Mouse (Mus musculus): ENCODE results near the gene Scly. TPM values are rescaled to one million over a fixed set of nuclear protein-coding genes. Genes with fewer than 3 reads are reported as not detected.

Gene Scly
- polyA plus RNA-seq, 2 experiments from 2014 or later, result 57.1 to 91.0 TPM

GRCm38 (mm10) chr1:91365816-91366214 is 67.7 kb downstream of the Scly start:
- no peak for ATAC-seq

GRCm38 (mm10) chr1:91366215-91367108 is 68.3 kb downstream of the Scly start, which contains the start of gene Erfe:
Gene Erfe (plus strand): TSS chr1:91366430.
- ATAC-seq, result peak; percentile 77

GRCm38 (mm10) chr1:91367295-91367694 is 69.2 kb downstream of the Scly start:
- ATAC-seq, result no peak

GRCm38 (mm10) chr1:91369408-91369807 is 71.3 kb downstream of the Scly start:
- ATAC-seq, result no peak

GRCm38 (mm10) chr1:91370055-91370454 is 71.9 kb downstream of the Scly start:
- ATAC-seq, result no peak

Other genes starting within 250 kb of the Scly start
- gene Rbm44, start 153.2 kb upstream of the Scly start, polyA plus RNA-seq (2017; shearing (Covaris generic)), result 1 to 10 TPM in 1 of 2 experiments, under 1 TPM in 1; 0.83 to 2.2 TPM
- 10 to 100 TPM; 28.9 to 31.6 TPM for gene Ramp1, start 118.5 kb upstream of the Scly start, polyA plus RNA-seq (2017; shearing (Covaris generic))
- 10 to 100 TPM; 85.2 to 93.4 TPM for gene Ube2f, start 48.0 kb upstream of the Scly start, polyA plus RNA-seq (2017; shearing (Covaris generic))
- not detected for gene Espnl, start 23.7 kb downstream of the Scly start, polyA plus RNA-seq (2017; shearing (Covaris generic))
- gene Klhl30, start 52.7 kb downstream of the Scly start, polyA plus RNA-seq (2017; shearing (Covaris generic)), result not detected
- not detected for gene Erfe, start 68.1 kb downstream of the Scly start, polyA plus RNA-seq (2017; shearing (Covaris generic))
- 10 to 100 TPM; 30.3 to 36.3 TPM for gene Ilkap, start 100.5 kb downstream of the Scly start, polyA plus RNA-seq (2017; shearing (Covaris generic))
- 10 to 100 TPM; 11.4 to 12.5 TPM for gene Hes6, start 115.7 kb downstream of the Scly start, polyA plus RNA-seq (2017; shearing (Covaris generic))
- gene Per2, start 161.0 kb downstream of the Scly start, polyA plus RNA-seq (2017; shearing (Covaris generic)), result 1 to 10 TPM; 1.9 to 2.1 TPM
- gene Traf3ip1, start 196.3 kb downstream of the Scly start, polyA plus RNA-seq (2017; shearing (Covaris generic)), result 1 to 10 TPM; 3.5 to 5.2 TPM
- gene Asb1, start 242.2 kb downstream of the Scly start, polyA plus RNA-seq (2017; shearing (Covaris generic)), result 1 to 10 TPM; 2.6 to 3.6 TPM

Measured in CD4-positive, CD25-positive, alpha-beta regulatory T cell, adult 4 months (primary cell).